Mouse (Mus musculus): Measurements from ENCODE around the gene Hmgb1. TPM values are rescaled to one million over a fixed set of nuclear protein-coding genes. Genes with fewer than 3 reads are reported as not detected.

The Hmgb1 gene
- polyA plus RNA-seq, 1 experiment from 2014 or later: 1,827 TPM

GRCm38 (mm10) chr5:149045054-149045453 is 139.2 kb downstream of the Hmgb1 start:
- H3K36me3 ChIP-seq (ENCODE audit: poor library complexity, severe bottlenecking): peaks cover 33% of the 10 kb centered on the region
- ATAC-seq: no peak
- no peak overlapping the region for H3K27ac ChIP-seq
- H3K27me3 ChIP-seq: no peaks in the 10 kb centered on the region
- no peak overlapping the region for H3K4me2 ChIP-seq
- peaks cover 12% of the 10 kb centered on the region for H3K4me1 ChIP-seq
- H3K9ac ChIP-seq: no peak overlapping the region
- WGBS: 77% methylated on average over 7 of the region's 7 CpGs
- H3K4me3 ChIP-seq: no peak overlapping the region
- no peaks in the 10 kb centered on the region; the same call in 1 of the 2 replicates for H3K9me3 ChIP-seq (replicated peaks)

GRCm38 (mm10) chr5:149044067-149044466 is 140.2 kb downstream of the Hmgb1 start:
- peaks cover 25% of the 10 kb centered on the region for H3K36me3 ChIP-seq (ENCODE audit: poor library complexity, severe bottlenecking)
- H3K4me3 ChIP-seq: no peak overlapping the region
- H3K27ac ChIP-seq: no peak overlapping the region
- H3K4me1 ChIP-seq: 0 out of 2 replicates have a peak, but pooled peaks cover 4% of the 10 kb centered on the region
- ATAC-seq: no peak
- H3K9ac ChIP-seq: no peak overlapping the region
- 86% methylated on average over 4 of the region's 4 CpGs for WGBS
- H3K27me3 ChIP-seq: no peaks in the 10 kb centered on the region
- no peak overlapping the region for H3K4me2 ChIP-seq
- no peaks in the 10 kb centered on the region; the same call in none of the 2 replicates for H3K9me3 ChIP-seq (replicated peaks)

GRCm38 (mm10) chr5:149043240-149043639 is 141.0 kb downstream of the Hmgb1 start:
- Histone ChIP-seq H3K27ac (no peak overlapping the region), H3K9ac (no peak overlapping the region), H3K36me3 (ENCODE audit: poor library complexity, severe bottlenecking) (peaks cover 21% of the 10 kb centered on the region), H3K4me2 (no peak overlapping the region), H3K4me3 (no peak overlapping the region), H3K27me3 (no peaks in the 10 kb centered on the region), H3K4me1 (no peaks in the 10 kb centered on the region), H3K9me3 (replicated peaks) (no peaks in the 10 kb centered on the region; the same call in none of the 2 replicates)
- no peak for ATAC-seq
- WGBS: 86% methylated on average over 6 of the region's 6 CpGs

- no peak overlapping the region for H3K4me3 ChIP-seq
- 90% methylated on average over 5 of the region's 5 CpGs for WGBS
- no peak for ATAC-seq
- 0 out of 2 replicates have a peak, but pooled peaks cover 4% of the 10 kb centered on the region for H3K4me1 ChIP-seq
- H3K9ac ChIP-seq: no peak overlapping the region
- no peaks in the 10 kb centered on the region for H3K36me3 ChIP-seq (ENCODE audit: poor library complexity, severe bottlenecking)
- no peak overlapping the region for H3K4me2 ChIP-seq
- H3K9me3 ChIP-seq (replicated peaks): no peaks in the 10 kb centered on the region; the same call in none of the 2 replicates
- H3K27me3 ChIP-seq: no peaks in the 10 kb centered on the region
- H3K27ac ChIP-seq: no peak overlapping the region
Observed at GRCm38 (mm10) chr5:149039825-149040224, 144.5 kb downstream of the Hmgb1 start.

GRCm38 (mm10) chr5:149037729-149038128 is 146.6 kb downstream of the Hmgb1 start:
- no peak for ATAC-seq

GRCm38 (mm10) chr5:149036920-149037319 is 147.4 kb downstream of the Hmgb1 start:
- H3K4me1 ChIP-seq: peaks cover 7% of the 10 kb centered on the region
- no peak overlapping the region for H3K27ac ChIP-seq
- no peak overlapping the region for H3K4me2 ChIP-seq
- no peak overlapping the region for H3K9ac ChIP-seq
- no peaks in the 10 kb centered on the region for H3K27me3 ChIP-seq
- ATAC-seq: no peak
- H3K4me3 ChIP-seq: no peak overlapping the region
- no peaks in the 10 kb centered on the region; the same call in none of the 2 replicates for H3K9me3 ChIP-seq (replicated peaks)
- WGBS: 92% methylated on average over 3 of the region's 3 CpGs
- no peaks in the 10 kb centered on the region for H3K36me3 ChIP-seq (ENCODE audit: poor library complexity, severe bottlenecking)

More at GRCm38 (mm10) chr5:149037729-149038128, 146.6 kb downstream of the Hmgb1 start:
- Histone ChIP-seq H3K4me3 (no peak overlapping the region), H3K4me1 (0 out of 2 replicates have a peak, but pooled peaks cover 4% of the 10 kb centered on the region), H3K36me3 (ENCODE audit: poor library complexity, severe bottlenecking) (no peaks in the 10 kb centered on the region), H3K27me3 (no peaks in the 10 kb centered on the region), H3K9me3 (replicated peaks) (no peaks in the 10 kb centered on the region; the same call in none of the 2 replicates), H3K27ac (no peak overlapping the region), H3K9ac (no peak overlapping the region), H3K4me2 (no peak overlapping the region)
- 23% methylated on average over 10 of the region's 10 CpGs for WGBS

GRCm38 (mm10) chr5:149032438-149032837 is 151.9 kb downstream of the Hmgb1 start:
- WGBS: 95% methylated on average over 4 of the region's 4 CpGs
- Histone ChIP-seq H3K9ac (no peak overlapping the region), H3K4me2 (no peak overlapping the region), H3K4me1 (peaks cover 16% of the 10 kb centered on the region), H3K27me3 (no peaks in the 10 kb centered on the region), H3K9me3 (replicated peaks) (no peaks in the 10 kb centered on the region), H3K4me3 (no peak overlapping the region), H3K36me3 (ENCODE audit: poor library complexity, severe bottlenecking) (no peaks in the 10 kb centered on the region), H3K27ac (no peak overlapping the region)
- ATAC-seq: no peak

GRCm38 (mm10) chr5:149031199-149031750 is 153.0 kb downstream of the Hmgb1 start:
- Histone ChIP-seq H3K9ac (peak overlapping the region; percentile 74), H3K9me3 (replicated peaks) (no peaks in the 10 kb centered on the region), H3K4me3 (peak overlapping the region; percentile 36), H3K36me3 (ENCODE audit: poor library complexity, severe bottlenecking) (no peaks in the 10 kb centered on the region), H3K4me1 (peaks cover 16% of the 10 kb centered on the region), H3K4me2 (peak overlapping the region; percentile 69), H3K27me3 (no peaks in the 10 kb centered on the region), H3K27ac (peak overlapping the region; percentile 86)
- ATAC-seq: peak; percentile 92
- 2% methylated on average over 30 of the region's 30 CpGs for whole genome bisulfite sequencing

- Histone ChIP-seq H3K4me2 (no peak overlapping the region), H3K4me1 (peaks cover 16% of the 10 kb centered on the region), H3K27ac (no peak overlapping the region), H3K36me3 (ENCODE audit: poor library complexity, severe bottlenecking) (no peaks in the 10 kb centered on the region), H3K27me3 (no peaks in the 10 kb centered on the region), H3K9ac (no peak overlapping the region), H3K4me3 (no peak overlapping the region), H3K9me3 (replicated peaks) (no peaks in the 10 kb centered on the region)
- 73% methylated on average over 2 of the region's 2 CpGs for WGBS
- ATAC-seq: no peak
Observed at GRCm38 (mm10) chr5:149030103-149030502, 154.2 kb downstream of the Hmgb1 start.

- Histone ChIP-seq H3K27me3 (no peaks in the 10 kb centered on the region), H3K4me3 (no peak overlapping the region), H3K4me2 (no peak overlapping the region), H3K9ac (no peak overlapping the region), H3K4me1 (peaks cover 16% of the 10 kb centered on the region), H3K36me3 (ENCODE audit: poor library complexity, severe bottlenecking) (no peaks in the 10 kb centered on the region), H3K27ac (no peak overlapping the region), H3K9me3 (replicated peaks) (no peaks in the 10 kb centered on the region)
- WGBS: 81% methylated on average over 5 of the region's 5 CpGs
- ATAC-seq: no peak
Observed at GRCm38 (mm10) chr5:149028394-149028793, 155.9 kb downstream of the Hmgb1 start.

GRCm38 (mm10) chr5:149027389-149027788 is 156.9 kb downstream of the Hmgb1 start:
- no peak for ATAC-seq
- Histone ChIP-seq H3K9me3 (replicated peaks) (no peaks in the 10 kb centered on the region), H3K27ac (no peak overlapping the region), H3K4me3 (no peak overlapping the region), H3K4me1 (peaks cover 16% of the 10 kb centered on the region), H3K27me3 (no peaks in the 10 kb centered on the region), H3K9ac (no peak overlapping the region), H3K4me2 (no peak overlapping the region), H3K36me3 (ENCODE audit: poor library complexity, severe bottlenecking) (no peaks in the 10 kb centered on the region)
- 79% methylated on average over 8 of the region's 8 CpGs for WGBS

- no peak for ATAC-seq
- H3K9me3 ChIP-seq (replicated peaks): no peaks in the 10 kb centered on the region
- WGBS: 55% methylated on average over 7 of the region's 7 CpGs
Observed at GRCm38 (mm10) chr5:149021120-149021519, 163.2 kb downstream of the Hmgb1 start.

GRCm38 (mm10) chr5:149020681-149021062 is 163.6 kb downstream of the Hmgb1 start:
- Histone ChIP-seq H3K27ac (no peak overlapping the region), H3K9me3 (replicated peaks) (no peaks in the 10 kb centered on the region), H3K4me1 (no peaks in the 10 kb centered on the region), H3K4me3 (no peak overlapping the region), H3K4me2 (0 out of 2 replicates have a peak overlapping the region, but pooled peaks have one; percentile 6), H3K27me3 (no peaks in the 10 kb centered on the region), H3K9ac (no peak overlapping the region), H3K36me3 (ENCODE audit: poor library complexity, severe bottlenecking) (no peaks in the 10 kb centered on the region)
- no peak for ATAC-seq
- WGBS: 73% methylated on average over 16 of the region's 16 CpGs

More at GRCm38 (mm10) chr5:149021120-149021519, 163.2 kb downstream of the Hmgb1 start:
- H3K4me3 ChIP-seq: no peak overlapping the region
- no peak overlapping the region for H3K9ac ChIP-seq
- no peak overlapping the region for H3K27ac ChIP-seq
- no peaks in the 10 kb centered on the region for H3K27me3 ChIP-seq
- no peaks in the 10 kb centered on the region for H3K36me3 ChIP-seq (ENCODE audit: poor library complexity, severe bottlenecking)
- no peak overlapping the region for H3K4me2 ChIP-seq
- H3K4me1 ChIP-seq: no peaks in the 10 kb centered on the region
